Mouse (Mus musculus): Measurements from ENCODE around the gene Stom. TPM values are rescaled to one million over a fixed set of nuclear protein-coding genes. Genes with fewer than 3 reads are reported as not detected.

Gene Stom
- polyA plus RNA-seq, 1 experiment = 34.6 TPM

GRCm38 (mm10) chr2:35327583-35327982, 9.2 kb downstream of the Stom start:
- Histone ChIP-seq H3K36me3 (ENCODE audit: control insufficient read depth) (peaks cover 99% of the 10 kb centered on the region), H3K27me3 (ENCODE audit: control insufficient read depth) (no peaks in the 10 kb centered on the region), H3K4me3 (replicated peaks) (peak overlapping the region; percentile 56), H3K9me3 (ENCODE audit: control insufficient read depth, low read length) (no peaks in the 10 kb centered on the region), H3K4me1 (ENCODE audit: control insufficient read depth) (peaks cover 99% of the 10 kb centered on the region)
- peak; percentile 29; the same call in 1 of the 3 replicates for TF ChIP-seq TAL1 (IDR thresholded peaks at IDR 0.05; ENCODE audit: low read length)
- peak; percentile 73 for TF ChIP-seq GATA1 (IDR thresholded peaks at IDR 0.05; ENCODE audit: low read length)

- Histone ChIP-seq H3K4me3 (replicated peaks) (peak overlapping the region; percentile 56), H3K9me3 (ENCODE audit: control insufficient read depth, low read length) (no peaks in the 10 kb centered on the region), H3K4me1 (ENCODE audit: control insufficient read depth) (peaks cover 99% of the 10 kb centered on the region), H3K36me3 (ENCODE audit: control insufficient read depth) (peaks cover 99% of the 10 kb centered on the region), H3K27me3 (ENCODE audit: control insufficient read depth) (no peaks in the 10 kb centered on the region)
- TF ChIP-seq GATA1 (IDR thresholded peaks at IDR 0.05; ENCODE audit: low read length) (no peak), TAL1 (IDR thresholded peaks at IDR 0.05; ENCODE audit: low read length) (no peak)
Observed at GRCm38 (mm10) chr2:35326931-35327330, 9.8 kb downstream of the Stom start.

- no peaks in the 10 kb centered on the region for H3K9me3 ChIP-seq (ENCODE audit: control insufficient read depth, low read length)
- H3K27me3 ChIP-seq (ENCODE audit: control insufficient read depth) = no peaks in the 10 kb centered on the region
- TF ChIP-seq GATA1 (IDR thresholded peaks at IDR 0.05; ENCODE audit: low read length) (no peak), TAL1 (IDR thresholded peaks at IDR 0.05; ENCODE audit: low read length) (no peak)
- peaks cover 99% of the 10 kb centered on the region for H3K36me3 ChIP-seq (ENCODE audit: control insufficient read depth)
- peak overlapping the region; percentile 56 for H3K4me3 ChIP-seq (replicated peaks)
- H3K4me1 ChIP-seq (ENCODE audit: control insufficient read depth) = peaks cover 98% of the 10 kb centered on the region
Observed at GRCm38 (mm10) chr2:35325930-35326329, 10.8 kb downstream of the Stom start.

- Histone ChIP-seq H3K4me1 (ENCODE audit: control insufficient read depth) (peaks cover 100% of the 10 kb centered on the region), H3K4me3 (replicated peaks) (peak overlapping the region; percentile 34), H3K9me3 (ENCODE audit: control insufficient read depth, low read length) (no peaks in the 10 kb centered on the region), H3K36me3 (ENCODE audit: control insufficient read depth) (peaks cover 100% of the 10 kb centered on the region), H3K27me3 (ENCODE audit: control insufficient read depth) (no peaks in the 10 kb centered on the region)
- no peak for TF ChIP-seq TAL1 (IDR thresholded peaks at IDR 0.05; ENCODE audit: low read length)
- TF ChIP-seq GATA1 (IDR thresholded peaks at IDR 0.05; ENCODE audit: low read length) = no peak
Observed at GRCm38 (mm10) chr2:35322404-35323164, 14.2 kb downstream of the Stom start.

- H3K9me3 ChIP-seq (ENCODE audit: control insufficient read depth, low read length) = no peaks in the 10 kb centered on the region
- peaks cover 95% of the 10 kb centered on the region for H3K4me1 ChIP-seq (ENCODE audit: control insufficient read depth)
- H3K36me3 ChIP-seq (ENCODE audit: control insufficient read depth) = peaks cover 100% of the 10 kb centered on the region
- H3K27me3 ChIP-seq (ENCODE audit: control insufficient read depth) = no peaks in the 10 kb centered on the region
- TF ChIP-seq TAL1 (IDR thresholded peaks at IDR 0.05; ENCODE audit: low read length) (no peak), GATA1 (IDR thresholded peaks at IDR 0.05; ENCODE audit: low read length) (no peak)
- no peak overlapping the region for H3K4me3 ChIP-seq (replicated peaks)
Observed at GRCm38 (mm10) chr2:35320399-35320798, 16.4 kb downstream of the Stom start.

DNA sequence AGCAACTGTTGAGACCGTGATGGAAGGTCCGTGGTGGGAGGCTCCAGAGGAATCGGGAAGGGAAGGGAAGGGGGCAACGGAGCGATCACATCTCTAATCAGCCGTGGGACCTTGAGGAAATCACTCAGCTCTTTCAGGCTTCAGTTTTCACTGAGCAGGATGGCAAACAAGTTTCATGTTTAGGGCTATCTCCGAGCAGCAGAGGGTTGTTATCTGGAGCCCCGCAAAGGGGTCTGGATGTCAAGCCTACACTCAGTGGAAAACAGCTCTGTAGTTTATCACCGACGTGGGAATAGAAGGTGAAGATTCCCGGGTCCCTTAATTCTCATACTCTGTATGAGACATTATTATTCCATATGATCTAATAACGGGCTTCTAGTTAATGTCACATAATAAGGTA, 18.4 kb downstream of the Stom start:
- H3K9me3 ChIP-seq (ENCODE audit: control insufficient read depth, low read length) = no peaks in the 10 kb centered on the region
- peaks cover 78% of the 10 kb centered on the region for H3K4me1 ChIP-seq (ENCODE audit: control insufficient read depth)
- H3K4me3 ChIP-seq (replicated peaks) = peak overlapping the region; percentile 33
- H3K27me3 ChIP-seq (ENCODE audit: control insufficient read depth) = no peaks in the 10 kb centered on the region
- peaks cover 100% of the 10 kb centered on the region for H3K36me3 ChIP-seq (ENCODE audit: control insufficient read depth)
- peak; percentile 61 for TF ChIP-seq GATA1 (IDR thresholded peaks at IDR 0.05; ENCODE audit: low read length)
- peak; percentile 30; the same call in 1 of the 3 replicates for TF ChIP-seq TAL1 (IDR thresholded peaks at IDR 0.05; ENCODE audit: low read length)

DNA sequence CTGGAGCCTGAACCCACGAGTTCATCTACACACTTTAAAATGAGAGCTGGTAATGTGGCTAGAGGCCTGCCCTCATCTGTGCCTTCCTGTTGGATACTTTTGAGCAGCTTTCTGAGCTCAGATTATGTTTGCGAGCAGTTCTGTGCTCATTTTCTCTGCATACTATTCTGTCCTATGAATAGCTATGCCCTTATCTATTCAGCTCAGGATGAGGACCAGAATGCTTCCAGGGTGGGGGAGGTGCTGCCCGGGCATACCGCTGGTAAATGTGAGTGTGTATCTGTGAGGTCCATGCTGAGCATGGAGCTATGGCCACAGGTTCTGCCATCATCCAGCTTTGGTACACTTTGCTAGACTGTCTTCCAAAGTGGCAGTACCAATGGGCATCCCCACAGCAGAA, 19.2 kb downstream of the Stom start:
- Histone ChIP-seq H3K4me3 (replicated peaks) (peak overlapping the region; percentile 33), H3K27me3 (ENCODE audit: control insufficient read depth) (no peaks in the 10 kb centered on the region), H3K9me3 (ENCODE audit: control insufficient read depth, low read length) (no peaks in the 10 kb centered on the region), H3K4me1 (ENCODE audit: control insufficient read depth) (peaks cover 70% of the 10 kb centered on the region), H3K36me3 (ENCODE audit: control insufficient read depth) (peaks cover 100% of the 10 kb centered on the region)
- TF ChIP-seq GATA1 (IDR thresholded peaks at IDR 0.05; ENCODE audit: low read length) (peak; percentile 72), TAL1 (IDR thresholded peaks at IDR 0.05; ENCODE audit: low read length) (peak; percentile 51)

DNA sequence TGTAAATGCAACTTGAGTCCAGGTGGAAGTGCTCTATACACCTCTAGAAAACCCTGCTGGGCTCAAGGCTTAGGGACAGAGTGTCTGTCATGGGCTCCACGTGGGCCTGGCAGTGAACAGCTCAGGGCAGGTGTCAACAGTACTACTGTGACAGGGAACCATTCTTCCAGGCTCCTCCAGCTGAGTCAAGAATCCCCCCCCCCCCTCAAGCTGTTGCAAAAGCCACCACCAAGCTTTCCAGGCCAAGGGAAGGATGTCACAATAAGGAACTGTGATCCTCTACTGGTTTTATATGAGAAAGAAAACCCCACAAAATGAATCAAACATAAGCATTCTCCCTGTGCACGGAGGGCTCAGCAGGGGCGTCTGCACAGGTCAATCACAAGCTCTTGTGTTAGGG, 22.5 kb downstream of the Stom start:
- Histone ChIP-seq H3K36me3 (ENCODE audit: control insufficient read depth) (peaks cover 88% of the 10 kb centered on the region), H3K4me3 (replicated peaks) (no peak overlapping the region), H3K4me1 (ENCODE audit: control insufficient read depth) (peaks cover 57% of the 10 kb centered on the region)

DNA sequence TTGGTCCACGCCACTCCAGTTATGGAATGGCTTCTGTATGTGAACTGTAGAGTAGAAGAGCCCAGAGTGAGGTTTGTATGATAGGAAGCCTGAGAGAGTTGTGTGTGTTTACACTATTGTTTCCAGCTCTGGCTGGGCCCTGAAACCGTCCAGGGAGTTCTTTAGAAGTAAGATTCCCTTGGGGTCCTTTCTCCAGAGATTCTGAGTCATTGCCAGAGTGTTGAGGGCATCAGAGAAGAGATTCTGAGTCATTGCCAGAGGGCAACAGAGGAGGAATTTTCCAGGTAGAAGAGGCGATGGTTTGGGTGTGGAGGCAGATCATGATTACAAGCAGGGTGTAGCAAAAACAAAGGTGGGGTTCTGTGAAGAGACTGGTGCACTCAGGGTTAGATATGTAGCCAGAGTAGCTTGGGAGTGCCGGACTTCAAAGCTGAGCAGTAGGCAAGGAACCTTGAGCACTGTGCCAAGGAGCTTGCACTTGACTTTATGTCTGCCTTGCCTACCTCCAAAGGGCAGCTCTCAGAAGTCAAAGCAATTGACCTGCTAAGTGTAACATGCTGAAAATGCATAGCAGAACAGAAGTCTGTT, 26.8 kb downstream of the Stom start:
- Histone ChIP-seq H3K36me3 (ENCODE audit: control insufficient read depth) (peaks cover 45% of the 10 kb centered on the region), H3K4me1 (ENCODE audit: control insufficient read depth) (peaks cover 21% of the 10 kb centered on the region), H3K4me3 (replicated peaks) (no peak overlapping the region), H3K27me3 (ENCODE audit: control insufficient read depth) (peaks cover 6% of the 10 kb centered on the region; the same call in 1 of the 2 replicates), H3K9me3 (ENCODE audit: control insufficient read depth, low read length) (no peaks in the 10 kb centered on the region)
- TF ChIP-seq TAL1 (IDR thresholded peaks at IDR 0.05; ENCODE audit: low read length) (no peak), GATA1 (IDR thresholded peaks at IDR 0.05; ENCODE audit: low read length) (no peak)

More for the DNA sequence above, 22.5 kb downstream of the Stom start:
- Histone ChIP-seq H3K9me3 (ENCODE audit: control insufficient read depth, low read length) (no peaks in the 10 kb centered on the region), H3K27me3 (ENCODE audit: control insufficient read depth) (no peaks in the 10 kb centered on the region)
- TF ChIP-seq TAL1 (IDR thresholded peaks at IDR 0.05; ENCODE audit: low read length) (no peak), GATA1 (IDR thresholded peaks at IDR 0.05; ENCODE audit: low read length) (no peak)
